Mouse (Mus musculus) lung, embryonic 14.5 days (tissue): ENCODE results near the gene Pappa. TPM values are rescaled to one million over a fixed set of nuclear protein-coding genes. Genes with fewer than 3 reads are reported as not detected.

Experiments used
- ATAC-seq: fragments of 200-750 bp; cut with Nextera tagmentation; 2 replicates; pipeline ENCODE4 v1.8.0; 2017; ENCODE audit warnings: mild to moderate bottlenecking, moderate TSS enrichment, moderate library complexity; ENCODE audit not compliant: insufficient read depth
- DNase-seq: peaks from one replicate; pipeline ENCODE4 v3.0.0-alpha.2; 2015
- H3K27ac ChIP-seq: fragments of 300-500 bp; sonication (generic); 2 replicates; pipeline ENCODE4 v1.5.1; 2014; ENCODE audit warnings: low read depth, mild to moderate bottlenecking, moderate library complexity
- H3K27me3 ChIP-seq: fragments of 300-500 bp; sonication (generic); 2 replicates; pipeline ENCODE4 v1.6.1; 2014; ENCODE audit warnings: low read length, control low read depth; ENCODE audit not compliant: insufficient read depth
- H3K36me3 ChIP-seq: fragments of 300-500 bp; sonication (generic); 2 replicates; pipeline ENCODE4 v1.6.1; 2014; ENCODE audit warnings: control low read depth; ENCODE audit not compliant: insufficient read depth
- H3K4me1 ChIP-seq: fragments of 300-500 bp; sonication (generic); 2 replicates; pipeline ENCODE4 v1.6.1; 2014; ENCODE audit warnings: antibody characterized with exemption, control low read depth; ENCODE audit not compliant: insufficient read depth
- H3K4me2 ChIP-seq: fragments of 300-500 bp; sonication (generic); 2 replicates; pipeline ENCODE4 v1.6.1; 2014; ENCODE audit warnings: mild to moderate bottlenecking
- H3K4me3 ChIP-seq: fragments of 300-500 bp; sonication (generic); 2 replicates; pipeline ENCODE4 v1.5.1; 2014; ENCODE audit warnings: low read depth, low read length
- H3K9ac ChIP-seq: fragments of 300-500 bp; sonication (generic); 2 replicates; pipeline ENCODE4 v1.6.1; 2014
- H3K9me3 ChIP-seq: fragments of 300-500 bp; sonication (generic); 2 replicates; pipeline ENCODE4 v1.6.1; 2016; ENCODE audit warnings: low read depth, low read length, control low read depth
- CTCF ChIP-seq: IDR thresholded peaks from 2 replicates; pipeline ENCODE4 v1.5.1; 2016; ENCODE audit warnings: antibody characterized with exemption, low read depth
- WGBS: fragments of 180-500 bp; shearing (Covaris S2); extraction: QIAGEN DNeasy Blood & Tissue Kit; methylation state at CpG from one replicate; pipeline ENCODE4 v1.1.7; 2014; 5-methylcytosine and 5-hydroxymethylcytosine counted together
- polyA plus RNA-seq: library from polyadenylated mRNA; unstranded; fragments of >200 nt; fragmentation: Nextera tagmentation; extraction: Ambion mirVana; gene quantifications from 2 replicates; pipeline ENCODE4 v1.2.1, GENCODE M21; 2014

Pappa gene
- polyA plus RNA-seq, 1 experiment from 2014 or later = 2.4 TPM

- no peak for DNase-seq
- ATAC-seq = no peak
- Histone ChIP-seq H3K9me3 (no peaks in the 10 kb centered on the region), H3K4me3 (no peak overlapping the region), H3K27me3 (no peaks in the 10 kb centered on the region), H3K4me2 (no peak overlapping the region), H3K9ac (no peak overlapping the region), H3K27ac (no peak overlapping the region), H3K4me1 (no peaks in the 10 kb centered on the region), H3K36me3 (no peaks in the 10 kb centered on the region)
- no peak for TF ChIP-seq CTCF
- 88% methylated on average over 1 of the region's 1 CpGs for WGBS
Measured at GRCm38 (mm10) chr4:65195971-65196370, 72.0 kb downstream of the Pappa start.

- no peak for ATAC-seq
- H3K4me1 ChIP-seq = no peaks in the 10 kb centered on the region
- DNase-seq = no peak
- 71% methylated on average over 5 of the region's 5 CpGs for WGBS
- no peak overlapping the region for H3K9ac ChIP-seq
- H3K36me3 ChIP-seq = no peaks in the 10 kb centered on the region
- H3K4me3 ChIP-seq = no peak overlapping the region
- no peak for TF ChIP-seq CTCF
- H3K27me3 ChIP-seq = no peaks in the 10 kb centered on the region
- no peaks in the 10 kb centered on the region for H3K9me3 ChIP-seq
- H3K27ac ChIP-seq = no peak overlapping the region
- no peak overlapping the region for H3K4me2 ChIP-seq
Measured at GRCm38 (mm10) chr4:65203666-65204065, 79.7 kb downstream of the Pappa start.

- ATAC-seq (no peak), DNase-seq (no peak)
- no peak overlapping the region for H3K4me2 ChIP-seq
- no peaks in the 10 kb centered on the region for H3K36me3 ChIP-seq
- H3K4me1 ChIP-seq = no peaks in the 10 kb centered on the region
- no peaks in the 10 kb centered on the region for H3K27me3 ChIP-seq
- WGBS = 78% methylated on average over 2 of the region's 2 CpGs
- TF ChIP-seq CTCF = no peak
- no peak overlapping the region for H3K9ac ChIP-seq
- no peak overlapping the region for H3K4me3 ChIP-seq
- H3K9me3 ChIP-seq = no peaks in the 10 kb centered on the region
- no peak overlapping the region for H3K27ac ChIP-seq
Measured at GRCm38 (mm10) chr4:65205446-65205845, 81.5 kb downstream of the Pappa start.

GRCm38 (mm10) chr4:65209369-65210015, 85.5 kb downstream of the Pappa start:
- Histone ChIP-seq H3K4me3 (no peak overlapping the region), H3K27ac (peak overlapping the region; percentile 3; the same call in 1 of the 2 replicates), H3K4me2 (no peak overlapping the region), H3K9me3 (no peaks in the 10 kb centered on the region), H3K27me3 (no peaks in the 10 kb centered on the region), H3K4me1 (no peaks in the 10 kb centered on the region), H3K9ac (no peak overlapping the region), H3K36me3 (no peaks in the 10 kb centered on the region)
- ATAC-seq = peak; percentile 85
- peak; percentile 65 for DNase-seq
- no peak for TF ChIP-seq CTCF
- 17% methylated on average over 3 of the region's 3 CpGs for WGBS

DNA sequence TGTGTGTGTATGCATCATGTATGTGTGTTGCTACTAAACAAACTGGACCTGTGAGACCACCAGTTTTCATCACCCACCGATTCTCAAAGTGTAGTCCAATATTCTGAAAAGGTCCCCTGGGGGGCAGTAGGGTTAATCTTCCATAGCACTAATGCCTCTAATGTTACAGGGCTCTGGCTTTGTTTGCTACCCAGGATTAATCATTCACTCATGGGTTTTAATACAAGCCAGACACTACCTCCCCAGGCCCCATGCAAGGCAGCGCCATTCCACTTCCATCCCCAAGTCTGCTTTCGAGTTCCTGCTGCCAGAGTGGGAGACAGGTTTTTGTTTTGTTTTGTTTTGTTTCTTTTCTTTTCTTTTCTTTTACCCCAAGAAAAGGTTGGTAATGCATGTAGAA, 92.7 kb downstream of the Pappa start:
- no peak overlapping the region for H3K4me2 ChIP-seq
- DNase-seq = no peak
- H3K4me1 ChIP-seq = peaks cover 9% of the 10 kb centered on the region; the same call in 1 of the 2 replicates
- no peaks in the 10 kb centered on the region for H3K27me3 ChIP-seq
- no peak for TF ChIP-seq CTCF
- no peak overlapping the region for H3K4me3 ChIP-seq
- no peak overlapping the region for H3K9ac ChIP-seq
- H3K27ac ChIP-seq = no peak overlapping the region
- 38% methylated on average over 3 of the region's 3 CpGs for WGBS
- H3K9me3 ChIP-seq = no peaks in the 10 kb centered on the region
- no peaks in the 10 kb centered on the region for H3K36me3 ChIP-seq
- ATAC-seq = no peak

GRCm38 (mm10) chr4:65217651-65218364, 93.8 kb downstream of the Pappa start:
- 10% methylated on average over 9 of the region's 9 CpGs for WGBS

GRCm38 (mm10) chr4:65223901-65224300, 99.9 kb downstream of the Pappa start:
- TF ChIP-seq CTCF = no peak
- H3K27ac ChIP-seq = no peak overlapping the region
- ATAC-seq = no peak
- WGBS = 89% methylated on average over 4 of the region's 4 CpGs
- DNase-seq = no peak
- H3K4me1 ChIP-seq = no peaks in the 10 kb centered on the region
- no peaks in the 10 kb centered on the region for H3K27me3 ChIP-seq
- H3K4me2 ChIP-seq = no peak overlapping the region
- no peak overlapping the region for H3K4me3 ChIP-seq
- H3K36me3 ChIP-seq = no peaks in the 10 kb centered on the region
- H3K9me3 ChIP-seq = no peaks in the 10 kb centered on the region
- H3K9ac ChIP-seq = no peak overlapping the region

More at GRCm38 (mm10) chr4:65217651-65218364, 93.8 kb downstream of the Pappa start:
- DNase-seq (peak; percentile 87), ATAC-seq (peak; percentile 97)
- H3K4me3 ChIP-seq = no peak overlapping the region
- H3K27ac ChIP-seq = peak overlapping the region; percentile 42; the same call in 1 of the 2 replicates
- no peaks in the 10 kb centered on the region for H3K27me3 ChIP-seq
- no peak for TF ChIP-seq CTCF
- H3K36me3 ChIP-seq = no peaks in the 10 kb centered on the region
- H3K4me1 ChIP-seq = peaks cover 9% of the 10 kb centered on the region; the same call in 1 of the 2 replicates
- no peak overlapping the region for H3K9ac ChIP-seq
- H3K4me2 ChIP-seq = peak overlapping the region; percentile 29
- no peaks in the 10 kb centered on the region for H3K9me3 ChIP-seq
